Mouse (Mus musculus) midbrain, embryonic 12.5 days (tissue): ENCODE results near the gene Acot11. TPM values are rescaled to one million over a fixed set of nuclear protein-coding genes. Genes with fewer than 3 reads are reported as not detected.
A peak's percentile ranks its signal among the peaks of the same experiment; 100 is the strongest.

ENCODE experiments used
- ATAC-seq: fragments of 200-750 bp; cut with Nextera tagmentation; 2 replicates; pipeline ENCODE4 v1.8.0; 2017; ENCODE audit warnings: low read depth, moderate TSS enrichment, moderate library complexity; ENCODE audit not compliant: low FRiP score
- H3K27ac ChIP-seq: fragments of 300-500 bp; sonication (generic); replicated peaks from 2 replicates; pipeline ENCODE4 v1.5.1; 2016; ENCODE audit warnings: mild to moderate bottlenecking
- H3K27me3 ChIP-seq: fragments of 300-500 bp; sonication (generic); 2 replicates; pipeline ENCODE4 v1.6.1; 2016; ENCODE audit warnings: mild to moderate bottlenecking
- H3K36me3 ChIP-seq: fragments of 300-500 bp; sonication (generic); 2 replicates; pipeline ENCODE4 v1.6.1; 2016
- H3K4me1 ChIP-seq: fragments of 300-500 bp; sonication (generic); 2 replicates; pipeline ENCODE4 v1.6.1; 2016
- H3K4me2 ChIP-seq: fragments of 300-500 bp; sonication (generic); replicated peaks from 2 replicates; pipeline ENCODE4 v1.6.1; 2016; ENCODE audit warnings: mild to moderate bottlenecking, moderate library complexity
- H3K4me3 ChIP-seq: fragments of 300-500 bp; sonication (generic); 2 replicates; pipeline ENCODE4 v1.5.1; 2016; ENCODE audit warnings: mild to moderate bottlenecking
- H3K9ac ChIP-seq: fragments of 300-500 bp; sonication (generic); replicated peaks from 2 replicates; pipeline ENCODE4 v1.6.1; 2016; ENCODE audit warnings: mild to moderate bottlenecking, moderate library complexity
- H3K9me3 ChIP-seq: fragments of 300-500 bp; sonication (generic); 2 replicates; pipeline ENCODE4 v1.6.1; 2016; ENCODE audit warnings: mild to moderate bottlenecking
- WGBS: fragments of 180-500 bp; shearing (Covaris S2); methylation state at CpG from one replicate; pipeline ENCODE4 v1.1.7; 2016; 5-methylcytosine and 5-hydroxymethylcytosine counted together
- polyA plus RNA-seq: library from polyadenylated mRNA; unstranded; fragments of >200 nt; fragmentation: Nextera tagmentation; extraction: Ambion mirVana; gene quantifications from 2 replicates; pipeline ENCODE4 v1.2.1, GENCODE M21; 2016

Gene Acot11
- 1.5 and 1.6 TPM in 2 replicates for polyA plus RNA-seq

- 6% methylated on average over 23 of the region's 23 CpGs for WGBS
- peaks cover 8% of the 10 kb centered on the region for H3K4me1 ChIP-seq
- H3K4me2 ChIP-seq: peak within 1 kb of the TSS; percentile 37
- H3K36me3 ChIP-seq: no peaks in the 10 kb centered on the region
- H3K27ac ChIP-seq: no peak within 1 kb of the TSS
- H3K9ac ChIP-seq: no peak within 1 kb of the TSS
- H3K27me3 ChIP-seq: peaks cover 47% of the 10 kb centered on the region
- H3K4me3 ChIP-seq: peak within 1 kb of the TSS; percentile 10
- ATAC-seq: no peak
- no peaks in the 10 kb centered on the region for H3K9me3 ChIP-seq
These were observed at the start of gene Acot11 for GRCm38 (mm10) chr4:106804910-106805274. Gene Acot11 (minus strand): TSS chr4:106804998.

GRCm38 (mm10) chr4:106848290-106849092 is 43.7 kb upstream of the Acot11 start:
- 52% methylated on average over 12 of the region's 12 CpGs for WGBS
- no peak overlapping the region for H3K4me3 ChIP-seq

GRCm38 (mm10) chr4:106847591-106848289 is 42.9 kb upstream of the Acot11 start:
- Histone ChIP-seq H3K36me3 (no peaks in the 10 kb centered on the region), H3K4me2 (no peak overlapping the region; the same call in 1 of the 2 replicates), H3K4me1 (peaks cover 24% of the 10 kb centered on the region), H3K9me3 (no peaks in the 10 kb centered on the region), H3K27me3 (no peaks in the 10 kb centered on the region), H3K4me3 (no peak overlapping the region), H3K9ac (peak overlapping the region; percentile 46; the same call in 1 of the 2 replicates), H3K27ac (0 out of 2 replicates have a peak overlapping the region, but pooled peaks have one; percentile 39)
- ATAC-seq: peak; percentile 69
- WGBS: 18% methylated on average over 9 of the region's 9 CpGs

More at GRCm38 (mm10) chr4:106848290-106849092, 43.7 kb upstream of the Acot11 start:
- no peak overlapping the region for H3K9ac ChIP-seq
- H3K27ac ChIP-seq: 0 out of 2 replicates have a peak overlapping the region, but pooled peaks have one; percentile 39
- H3K4me1 ChIP-seq: peaks cover 26% of the 10 kb centered on the region
- H3K9me3 ChIP-seq: no peaks in the 10 kb centered on the region
- H3K27me3 ChIP-seq: no peaks in the 10 kb centered on the region
- H3K4me2 ChIP-seq: no peak overlapping the region
- no peak for ATAC-seq
- no peaks in the 10 kb centered on the region for H3K36me3 ChIP-seq

GRCm38 (mm10) chr4:106842561-106842960 is 37.8 kb upstream of the Acot11 start:
- Histone ChIP-seq H3K27ac (peak overlapping the region; percentile 99; the same call in 1 of the 2 replicates), H3K4me2 (no peak overlapping the region), H3K4me3 (no peak overlapping the region), H3K27me3 (no peaks in the 10 kb centered on the region), H3K9me3 (no peaks in the 10 kb centered on the region), H3K9ac (no peak overlapping the region), H3K4me1 (peaks cover 54% of the 10 kb centered on the region), H3K36me3 (no peaks in the 10 kb centered on the region)
- no peak for ATAC-seq
- 59% methylated on average over 8 of the region's 8 CpGs for WGBS

GRCm38 (mm10) chr4:106841856-106842255 is 37.1 kb upstream of the Acot11 start:
- H3K4me2 ChIP-seq: peak overlapping the region; percentile 99; the same call in 1 of the 2 replicates
- WGBS: 70% methylated on average over 7 of the region's 7 CpGs
- H3K9ac ChIP-seq: no peak overlapping the region; the same call in 1 of the 2 replicates
- H3K36me3 ChIP-seq: no peaks in the 10 kb centered on the region
- no peak overlapping the region for H3K4me3 ChIP-seq
- ATAC-seq: no peak
- peaks cover 54% of the 10 kb centered on the region for H3K4me1 ChIP-seq
- H3K9me3 ChIP-seq: no peaks in the 10 kb centered on the region
- H3K27me3 ChIP-seq: peaks cover 5% of the 10 kb centered on the region
- peak overlapping the region; percentile 99 for H3K27ac ChIP-seq

GRCm38 (mm10) chr4:106841303-106841702 is 36.5 kb upstream of the Acot11 start:
- WGBS: 5% methylated on average over 7 of the region's 7 CpGs
- H3K27me3 ChIP-seq: peaks cover 11% of the 10 kb centered on the region
- no peaks in the 10 kb centered on the region for H3K36me3 ChIP-seq
- peak overlapping the region; percentile 99 for H3K27ac ChIP-seq
- peaks cover 55% of the 10 kb centered on the region for H3K4me1 ChIP-seq
- no peak overlapping the region for H3K4me3 ChIP-seq
- H3K9ac ChIP-seq: 0 out of 2 replicates have a peak overlapping the region, but pooled peaks have one; percentile 85
- peak overlapping the region; percentile 99 for H3K4me2 ChIP-seq
- no peaks in the 10 kb centered on the region for H3K9me3 ChIP-seq
- no peak for ATAC-seq

GRCm38 (mm10) chr4:106840651-106841145 is 35.9 kb upstream of the Acot11 start:
- ATAC-seq: no peak
- 5% methylated on average over 6 of the region's 6 CpGs for WGBS
- peaks cover 55% of the 10 kb centered on the region for H3K4me1 ChIP-seq

GRCm38 (mm10) chr4:106839964-106840611 is 35.3 kb upstream of the Acot11 start:
- peak overlapping the region; percentile 53 for H3K4me3 ChIP-seq

More at GRCm38 (mm10) chr4:106840651-106841145, 35.9 kb upstream of the Acot11 start:
- peaks cover 17% of the 10 kb centered on the region for H3K27me3 ChIP-seq
- no peaks in the 10 kb centered on the region for H3K9me3 ChIP-seq
- peak overlapping the region; percentile 99 for H3K4me2 ChIP-seq
- no peaks in the 10 kb centered on the region for H3K36me3 ChIP-seq
- H3K9ac ChIP-seq: peak overlapping the region; percentile 85
- H3K4me3 ChIP-seq: peak overlapping the region; percentile 53
- H3K27ac ChIP-seq: peak overlapping the region; percentile 99

GRCm38 (mm10) chr4:106839254-106839834 is 34.5 kb upstream of the Acot11 start:
- Histone ChIP-seq H3K27ac (peak overlapping the region; percentile 99), H3K9me3 (no peaks in the 10 kb centered on the region), H3K27me3 (peaks cover 20% of the 10 kb centered on the region), H3K36me3 (no peaks in the 10 kb centered on the region), H3K4me3 (peak overlapping the region; percentile 53), H3K9ac (peak overlapping the region; percentile 85), H3K4me1 (peaks cover 55% of the 10 kb centered on the region), H3K4me2 (peak overlapping the region; percentile 99)
- under 1% methylated on average over 31 of the region's 32 CpGs for WGBS
- peak; percentile 55; the same call in 1 of the 2 replicates for ATAC-seq

More at GRCm38 (mm10) chr4:106839964-106840611, 35.3 kb upstream of the Acot11 start:
- Histone ChIP-seq H3K4me2 (peak overlapping the region; percentile 99), H3K27me3 (peaks cover 20% of the 10 kb centered on the region), H3K36me3 (no peaks in the 10 kb centered on the region), H3K4me1 (peaks cover 55% of the 10 kb centered on the region), H3K9me3 (no peaks in the 10 kb centered on the region), H3K27ac (peak overlapping the region; percentile 99), H3K9ac (peak overlapping the region; percentile 85)
- 1% methylated on average over 30 of the region's 51 CpGs for WGBS
- peak; percentile 57 for ATAC-seq

- peak; percentile 83 for ATAC-seq
- 2% methylated on average over 36 of the region's 36 CpGs for WGBS
- peak overlapping the region; percentile 85 for H3K9ac ChIP-seq
- no peaks in the 10 kb centered on the region for H3K9me3 ChIP-seq
- peak overlapping the region; percentile 99 for H3K27ac ChIP-seq
- peaks cover 20% of the 10 kb centered on the region for H3K27me3 ChIP-seq
- H3K36me3 ChIP-seq: no peaks in the 10 kb centered on the region
- H3K4me1 ChIP-seq: peaks cover 51% of the 10 kb centered on the region
- peak overlapping the region; percentile 53 for H3K4me3 ChIP-seq
- H3K4me2 ChIP-seq: peak overlapping the region; percentile 99
These were observed 33.9 kb upstream of the Acot11 start for GRCm38 (mm10) chr4:106838548-106839253.
